Mouse (Mus musculus) heart, embryonic 13.5 days (tissue): ENCODE data around the gene Donson. TPM values are rescaled to one million over a fixed set of nuclear protein-coding genes. Genes with fewer than 3 reads are reported as not detected.
"Not testable (repeated sequence)": the region's sequence is repeated elsewhere in the genome, so short reads cannot be mapped to it uniquely, and the experiment has no call there.

Experiments used
- ATAC-seq: fragments of 200-750 bp; cut with Nextera tagmentation; 2 replicates; pipeline ENCODE4 v1.8.0; 2017; ENCODE audit warnings: moderate TSS enrichment; ENCODE audit not compliant: insufficient number of reproducible peaks, low FRiP score, low TSS enrichment; ENCODE audit errors: extremely low read depth
- H3K27ac ChIP-seq: fragments of 300-500 bp; sonication (generic); replicated peaks from 2 replicates; pipeline ENCODE4 v1.5.1; 2015; ENCODE audit warnings: moderate library complexity, mild to moderate bottlenecking, inconsistent platforms
- H3K27me3 ChIP-seq: fragments of 300-500 bp; sonication (generic); replicated peaks from 2 replicates; pipeline ENCODE4 v1.6.1; 2015; ENCODE audit warnings: mild to moderate bottlenecking, inconsistent platforms
- H3K36me3 ChIP-seq: fragments of 300-500 bp; sonication (generic); 2 replicates; pipeline ENCODE4 v1.6.1; 2015; ENCODE audit warnings: mild to moderate bottlenecking, inconsistent platforms
- H3K4me1 ChIP-seq: fragments of 300-500 bp; sonication (generic); 2 replicates; pipeline ENCODE4 v1.6.1; 2015; ENCODE audit warnings: inconsistent platforms
- H3K4me2 ChIP-seq: fragments of 300-500 bp; sonication (generic); 2 replicates; pipeline ENCODE4 v1.6.1; 2015; ENCODE audit warnings: inconsistent platforms, mild to moderate bottlenecking, moderate library complexity
- H3K4me3 ChIP-seq: fragments of 300-500 bp; sonication (generic); 2 replicates; pipeline ENCODE4 v1.5.1; 2015; ENCODE audit warnings: moderate library complexity, mild to moderate bottlenecking, inconsistent platforms
- H3K9ac ChIP-seq: fragments of 300-500 bp; sonication (generic); 2 replicates; pipeline ENCODE4 v1.6.1; 2015; ENCODE audit warnings: inconsistent platforms, mild to moderate bottlenecking, moderate library complexity
- H3K9me3 ChIP-seq: fragments of 300-500 bp; sonication (generic); 2 replicates; pipeline ENCODE4 v1.6.1; 2016; ENCODE audit warnings: inconsistent platforms
- WGBS: fragments of 180-500 bp; shearing (Covaris S2); methylation state at CpG from one replicate; pipeline ENCODE4 v1.1.7; 2015; ENCODE audit warnings: mixed read lengths; 5-methylcytosine and 5-hydroxymethylcytosine counted together
- polyA plus RNA-seq: library from polyadenylated mRNA; unstranded; fragments of >200 nt; fragmentation: Nextera tagmentation; extraction: Ambion mirVana; gene quantifications from 2 replicates; pipeline ENCODE4 v1.2.1, GENCODE M21; 2015

The Donson gene
- polyA plus RNA-seq, 1 experiment from 2014 or later: 13.9 TPM

DNA sequence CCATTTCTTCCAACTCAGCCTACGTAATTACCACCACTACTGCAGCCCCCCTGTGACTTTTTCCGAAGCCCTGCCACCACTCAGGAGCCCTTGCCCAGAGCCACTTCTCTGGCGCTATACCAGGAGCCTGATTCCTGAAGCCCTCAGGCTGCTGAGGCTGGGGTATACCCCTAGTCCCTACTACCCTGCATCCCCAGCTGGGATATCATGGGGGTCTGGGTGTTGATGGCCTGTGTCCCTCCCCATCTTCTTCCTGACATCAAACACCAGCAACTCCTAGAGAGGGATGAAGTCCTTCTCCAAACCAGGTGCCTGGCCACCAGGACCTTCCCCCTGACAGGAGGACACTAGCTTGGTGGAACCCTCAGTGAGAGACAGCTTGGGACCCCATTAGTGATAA, 36.4 kb downstream of the Donson start:
- no peak for ATAC-seq
- 87% methylated on average over 3 of the region's 3 CpGs for WGBS
- Histone ChIP-seq H3K9ac (no peak overlapping the region; the same call in 1 of the 2 replicates), H3K9me3 (no peaks in the 10 kb centered on the region), H3K4me1 (peaks cover 23% of the 10 kb centered on the region), H3K4me2 (no peak overlapping the region), H3K27ac (no peak overlapping the region), H3K36me3 (peaks cover 57% of the 10 kb centered on the region), H3K27me3 (no peaks in the 10 kb centered on the region), H3K4me3 (no peak overlapping the region)

DNA sequence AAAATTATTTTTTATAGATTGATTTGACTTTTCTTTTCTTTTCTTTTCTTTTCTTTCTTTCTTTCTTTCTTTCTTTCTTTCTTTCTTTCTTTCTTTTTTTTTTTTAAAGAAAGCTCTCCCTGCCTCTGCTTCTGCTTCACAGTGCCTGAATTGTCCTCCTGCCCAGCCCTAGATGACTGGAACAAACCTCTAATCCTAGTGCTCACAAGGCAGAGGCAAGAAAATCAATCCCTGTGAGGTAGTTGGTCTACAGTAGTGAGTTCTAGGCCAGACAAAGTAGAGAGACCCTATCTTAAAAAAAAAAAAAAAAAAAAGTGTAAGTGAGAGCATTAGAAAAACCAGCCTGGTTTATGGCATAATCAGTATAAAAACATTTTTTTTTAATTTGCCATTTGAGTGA, 38.8 kb downstream of the Donson start:
- H3K27ac ChIP-seq: no peak overlapping the region
- peak overlapping the region; percentile 20; the same call in 1 of the 2 replicates for H3K4me3 ChIP-seq
- ATAC-seq: no peak
- peaks cover 33% of the 10 kb centered on the region for H3K36me3 ChIP-seq
- no peaks in the 10 kb centered on the region for H3K9me3 ChIP-seq
- peaks cover 31% of the 10 kb centered on the region for H3K4me1 ChIP-seq
- peak overlapping the region; percentile 52 for H3K4me2 ChIP-seq
- H3K27me3 ChIP-seq: no peaks in the 10 kb centered on the region
- 0 out of 2 replicates have a peak overlapping the region, but pooled peaks have one; percentile 33 for H3K9ac ChIP-seq

GRCm38 (mm10) chr16:91649246-91649645, 39.3 kb downstream of the Donson start:
- WGBS: 44% methylated on average over 3 of the region's 3 CpGs
- H3K4me2 ChIP-seq: peak overlapping the region; percentile 98
- no peak overlapping the region for H3K27ac ChIP-seq
- no peak for ATAC-seq
- no peaks in the 10 kb centered on the region for H3K9me3 ChIP-seq
- H3K36me3 ChIP-seq: peaks cover 28% of the 10 kb centered on the region
- no peaks in the 10 kb centered on the region for H3K27me3 ChIP-seq
- peaks cover 33% of the 10 kb centered on the region for H3K4me1 ChIP-seq
- H3K9ac ChIP-seq: peak overlapping the region; percentile 73
- H3K4me3 ChIP-seq: peak overlapping the region; percentile 90

DNA sequence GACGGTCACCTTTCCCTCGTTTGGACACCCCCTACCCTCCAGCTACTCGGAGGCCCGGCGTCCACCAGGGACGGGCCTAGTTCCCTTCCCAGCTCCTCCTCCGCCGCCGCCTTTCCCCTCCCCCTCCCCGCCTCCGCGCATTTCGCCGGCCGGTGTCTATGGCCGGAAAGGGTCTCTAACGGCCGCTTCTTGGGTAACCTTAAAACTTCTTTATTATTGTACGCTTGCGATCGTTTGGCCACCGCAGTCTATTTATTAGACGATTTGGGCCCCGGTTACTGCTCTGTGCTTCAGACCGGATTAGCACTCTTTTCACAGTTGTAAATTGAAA, 40.4 kb downstream of the Donson start:
- Histone ChIP-seq H3K4me1 (peaks cover 33% of the 10 kb centered on the region), H3K9me3 (no peaks in the 10 kb centered on the region), H3K9ac (peak overlapping the region; percentile 95), H3K4me3 (peak overlapping the region; percentile 90), H3K27me3 (no peaks in the 10 kb centered on the region), H3K36me3 (peaks cover 20% of the 10 kb centered on the region), H3K4me2 (peak overlapping the region; percentile 98), H3K27ac (peak overlapping the region; percentile 100)
- WGBS: under 1% methylated on average over 25 of the region's 25 CpGs
- ATAC-seq: peak; percentile 60; the same call in 1 of the 2 replicates

GRCm38 (mm10) chr16:91647461-91648219, 40.9 kb downstream of the Donson start, which contains the start of gene Son:
TSS of gene Son (plus strand) at chr16:91647506.
- Histone ChIP-seq H3K36me3 (peaks cover 24% of the 10 kb centered on the region), H3K9me3 (no peaks in the 10 kb centered on the region), H3K27ac (peak within 1 kb of the TSS; percentile 100), H3K4me1 (peaks cover 33% of the 10 kb centered on the region), H3K9ac (peak within 1 kb of the TSS; percentile 95), H3K27me3 (no peaks in the 10 kb centered on the region), H3K4me2 (peak within 1 kb of the TSS; percentile 98), H3K4me3 (peak within 1 kb of the TSS; percentile 90)
- WGBS: under 1% methylated on average over 70 of the region's 70 CpGs
- peak; percentile 89 for ATAC-seq

DNA sequence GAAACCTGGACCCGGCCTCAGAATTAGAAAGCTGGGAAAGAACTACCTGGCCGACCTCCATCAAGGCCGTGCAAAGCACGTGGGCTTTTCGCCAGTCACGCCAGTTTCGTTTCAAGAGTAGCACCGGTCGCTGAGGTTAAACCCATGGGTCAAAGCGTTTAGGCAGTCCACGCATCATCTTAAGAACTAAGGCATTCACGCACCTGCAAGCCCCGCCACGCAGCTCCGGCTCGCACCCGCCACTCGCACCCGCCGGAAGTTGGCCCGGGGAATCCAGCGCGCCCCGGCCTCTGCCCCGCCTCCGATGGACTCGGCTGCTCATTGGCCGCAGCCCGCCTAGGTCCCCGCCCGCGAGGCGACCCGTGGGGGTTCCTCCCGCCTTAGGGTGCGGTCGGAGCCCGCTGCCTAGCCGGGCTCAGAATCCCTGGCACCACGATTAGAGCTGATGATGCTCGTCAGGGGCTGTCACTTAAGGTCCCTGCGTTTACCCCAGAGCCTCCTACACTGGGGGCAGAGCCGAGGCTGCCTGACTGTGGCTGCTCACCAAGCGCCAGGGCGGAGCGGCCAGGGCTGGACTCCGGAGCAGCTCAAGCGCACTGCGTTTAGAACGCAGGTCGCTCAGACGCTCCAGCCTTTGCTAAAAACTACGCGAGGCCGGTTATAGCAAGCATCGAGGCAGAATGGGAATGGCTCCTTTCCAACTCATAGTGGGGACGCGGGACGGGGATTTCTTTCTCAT, 41.7 kb downstream of the Donson start, which contains the start of gene Gart:
TSS of gene Gart (minus strand) at position 272 of the 739 bp plus-strand sequence.
- Histone ChIP-seq H3K27ac (peak within 1 kb of the TSS; percentile 100), H3K36me3 (peaks cover 24% of the 10 kb centered on the region), H3K4me1 (peaks cover 25% of the 10 kb centered on the region), H3K9me3 (no peaks in the 10 kb centered on the region), H3K27me3 (no peaks in the 10 kb centered on the region), H3K9ac (peak within 1 kb of the TSS; percentile 95), H3K4me3 (peak within 1 kb of the TSS; percentile 90), H3K4me2 (peak within 1 kb of the TSS; percentile 98)
- WGBS: under 1% methylated on average over 59 of the region's 59 CpGs
- peak; percentile 85 for ATAC-seq

DNA sequence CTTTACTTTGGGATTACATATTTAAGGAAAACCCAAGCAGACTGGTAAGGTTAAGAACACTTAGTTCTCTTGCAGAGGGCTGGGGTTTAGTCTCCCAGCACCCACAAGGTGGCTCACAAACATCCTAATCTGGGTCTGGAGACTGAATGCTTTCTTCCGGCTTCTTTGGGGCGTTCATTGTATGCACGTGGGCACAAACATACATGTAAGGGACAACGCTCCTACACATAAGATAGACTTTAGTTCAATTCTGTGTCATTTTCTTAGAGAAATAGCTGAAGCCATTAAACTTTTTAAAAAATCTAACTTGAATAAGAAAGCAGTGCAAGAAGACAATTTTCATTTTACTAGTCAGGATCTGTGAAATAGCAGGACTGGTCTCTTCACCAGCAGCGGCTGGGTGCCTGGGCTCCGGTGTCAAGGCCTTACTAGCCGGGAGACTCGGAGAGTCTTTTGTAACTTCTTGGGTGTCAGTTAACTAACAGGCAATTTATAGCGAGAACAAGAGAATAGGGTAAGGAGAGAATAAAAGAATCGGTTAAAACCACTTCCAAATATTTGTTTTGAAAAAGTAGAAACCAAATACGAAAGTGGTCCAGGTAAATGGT, 42.5 kb downstream of the Donson start:
- Histone ChIP-seq H3K27me3 (no peaks in the 10 kb centered on the region), H3K27ac (peak overlapping the region; percentile 100), H3K9ac (peak overlapping the region; percentile 93), H3K4me3 (peak overlapping the region; percentile 90), H3K36me3 (peaks cover 26% of the 10 kb centered on the region), H3K4me2 (peak overlapping the region; percentile 98), H3K9me3 (no peaks in the 10 kb centered on the region), H3K4me1 (peaks cover 25% of the 10 kb centered on the region)
- WGBS: 1% methylated on average over 11 of the region's 11 CpGs
- no peak for ATAC-seq

GRCm38 (mm10) chr16:91645420-91645819, 43.1 kb downstream of the Donson start:
- Histone ChIP-seq H3K4me2 (peak overlapping the region; percentile 98), H3K4me1 (peaks cover 21% of the 10 kb centered on the region), H3K36me3 (peaks cover 29% of the 10 kb centered on the region), H3K4me3 (peak overlapping the region; percentile 90; the same call in 1 of the 2 replicates)
- not testable (repeated sequence) for H3K9ac ChIP-seq, H3K27ac ChIP-seq, H3K27me3 ChIP-seq, ATAC-seq, H3K9me3 ChIP-seq
- WGBS: no CpG with 5 or more reads among the region's 2 CpGs

DNA sequence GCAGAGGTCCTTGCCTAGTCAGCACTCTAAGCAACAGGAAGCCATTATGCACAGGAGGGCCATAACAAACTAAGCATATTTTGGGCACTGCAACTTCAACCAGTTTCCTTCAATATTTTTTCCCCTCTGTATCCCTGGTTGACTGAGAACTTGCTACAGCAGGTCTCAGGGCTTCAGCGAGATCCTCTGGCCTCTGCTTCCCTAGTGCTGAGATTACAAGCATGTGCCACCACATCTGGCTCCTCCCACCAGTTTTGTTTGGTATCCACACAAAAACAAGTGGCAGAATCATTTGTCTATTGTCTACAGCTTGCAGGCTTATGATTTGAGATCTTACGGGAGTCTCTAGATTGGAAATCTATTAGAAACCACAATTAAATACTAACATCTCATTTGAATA, 43.7 kb downstream of the Donson start:
- no peak for ATAC-seq
- WGBS: 86% methylated on average over 2 of the region's 2 CpGs

DNA sequence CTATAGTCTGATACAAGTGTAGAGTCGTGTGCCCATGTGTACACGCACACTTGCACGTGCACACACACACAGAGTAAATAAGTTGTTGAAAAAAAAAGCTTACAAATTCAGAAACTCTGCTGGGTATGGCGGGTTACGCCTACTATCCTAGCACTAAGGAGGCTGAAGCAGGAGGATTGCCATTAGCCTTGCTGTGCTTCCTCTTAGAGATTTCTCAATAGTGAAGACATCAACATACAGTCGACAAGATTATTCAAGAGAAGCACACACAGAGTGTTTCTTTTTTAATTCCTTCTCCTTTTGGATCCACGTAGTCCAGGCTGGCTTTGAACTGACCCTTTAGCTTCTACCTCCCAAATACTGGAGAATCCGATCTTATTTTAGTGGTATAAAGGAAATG, 48.4 kb downstream of the Donson start:
- no peak overlapping the region for H3K9ac ChIP-seq
- no peaks in the 10 kb centered on the region for H3K27me3 ChIP-seq
- 93% methylated on average over 8 of the region's 8 CpGs for WGBS
- no peak overlapping the region for H3K4me3 ChIP-seq
- H3K4me1 ChIP-seq: peaks cover 5% of the 10 kb centered on the region
- no peak overlapping the region for H3K4me2 ChIP-seq
- peaks cover 81% of the 10 kb centered on the region for H3K36me3 ChIP-seq
- ATAC-seq: no peak
- H3K27ac ChIP-seq: no peak overlapping the region
- no peaks in the 10 kb centered on the region for H3K9me3 ChIP-seq

More for the DNA sequence above, 43.7 kb downstream of the Donson start:
- H3K36me3 ChIP-seq: peaks cover 34% of the 10 kb centered on the region
- H3K9ac ChIP-seq: no peak overlapping the region
- H3K4me2 ChIP-seq: no peak overlapping the region
- H3K27ac ChIP-seq: no peak overlapping the region
- no peak overlapping the region for H3K4me3 ChIP-seq
- H3K27me3 ChIP-seq: no peaks in the 10 kb centered on the region
- peaks cover 18% of the 10 kb centered on the region for H3K4me1 ChIP-seq
- H3K9me3 ChIP-seq: no peaks in the 10 kb centered on the region

DNA sequence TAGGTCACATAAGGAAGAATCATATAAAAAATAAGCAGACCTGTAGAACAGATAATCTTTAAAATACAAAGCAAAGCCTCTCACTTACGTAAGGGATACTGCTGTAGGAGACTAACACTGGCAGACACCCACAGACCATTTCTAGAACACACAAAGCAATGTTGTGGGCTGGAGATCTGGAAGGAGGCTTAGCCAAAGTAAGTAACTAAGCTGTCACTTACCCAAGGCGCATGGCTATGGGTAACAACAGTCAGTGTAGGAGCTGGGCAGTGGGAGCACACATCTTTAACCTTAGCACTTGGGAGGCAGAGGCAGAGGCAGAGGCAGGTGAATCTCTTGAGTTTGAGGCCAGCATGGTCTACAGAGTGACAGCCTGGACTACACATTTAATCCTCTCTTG, 48.9 kb downstream of the Donson start:
- Histone ChIP-seq H3K27me3 (no peaks in the 10 kb centered on the region), H3K27ac (no peak overlapping the region), H3K4me1 (peaks cover under 1% of the 10 kb centered on the region), H3K4me3 (no peak overlapping the region), H3K4me2 (no peak overlapping the region), H3K9me3 (no peaks in the 10 kb centered on the region), H3K36me3 (peaks cover 86% of the 10 kb centered on the region), H3K9ac (no peak overlapping the region)
- ATAC-seq: no peak
- WGBS: 92% methylated on average over 2 of the region's 2 CpGs
